Mouse (Mus musculus) spleen, adult 2 months (tissue): ENCODE data around the gene Ttc26. TPM values are rescaled to one million over a fixed set of nuclear protein-coding genes. Genes with fewer than 3 reads are reported as not detected.

Experiments used
- DNase-seq, 2 experiments: peaks; one replicate each; pipeline versions ENCODE4 v3.0.0 to v3.0.0-alpha.2; 2012 to 2021; ENCODE audit warnings: low spot score in 2 of 2, low read depth in 1 of 2
- H3K27ac ChIP-seq: fragments of 200-500 bp; 2 replicates; pipeline ENCODE4 v1.5.1; 2012; ENCODE audit warnings: low read length, inconsistent platforms; ENCODE audit not compliant: insufficient read depth
- H3K27me3 ChIP-seq: fragments of 200-500 bp; 2 replicates; pipeline ENCODE4 v1.6.1; 2012; ENCODE audit warnings: mild to moderate bottlenecking, moderate library complexity, low read length, inconsistent platforms; ENCODE audit not compliant: control insufficient read depth, insufficient read depth
- H3K36me3 ChIP-seq: fragments of 200-500 bp; 2 replicates; pipeline ENCODE4 v1.6.1; 2012; ENCODE audit warnings: mild to moderate bottlenecking, low read length, inconsistent platforms; ENCODE audit not compliant: control insufficient read depth, insufficient read depth
- H3K4me1 ChIP-seq: fragments of 200-500 bp; 2 replicates; pipeline ENCODE4 v1.6.1; 2011; ENCODE audit warnings: inconsistent platforms; ENCODE audit not compliant: control insufficient read depth, insufficient read depth, insufficient read length
- H3K4me3 ChIP-seq: fragments of 200-500 bp; 2 replicates; pipeline ENCODE4 v1.5.1; 2011; ENCODE audit warnings: mild to moderate bottlenecking, inconsistent platforms; ENCODE audit not compliant: insufficient read depth, insufficient read length; ENCODE audit errors: extremely low read depth
- CTCF ChIP-seq: fragments of 200-500 bp; IDR thresholded peaks from 2 replicates; pipeline ENCODE4 v1.5.1; 2011; ENCODE audit warnings: mild to moderate bottlenecking, inconsistent platforms; ENCODE audit not compliant: insufficient read depth, insufficient read length, insufficient replicate concordance; ENCODE audit errors: extremely low read depth
- POLR2A ChIP-seq: fragments of 200-500 bp; IDR thresholded peaks from 2 replicates; pipeline ENCODE4 v1.6.1; 2011; ENCODE audit warnings: low read depth, low read length, inconsistent platforms
- WGBS: fragments of 180-500 bp; shearing (Covaris S2); methylation state at CpG from one replicate; pipeline ENCODE4 v1.1.7; 2018; 5-methylcytosine and 5-hydroxymethylcytosine counted together
- polyA plus RNA-seq: library from polyadenylated mRNA; depleted of rRNA; stranded (reverse); fragments of >200 nt; gene quantifications from 2 replicates; pipeline ENCODE4 v1.2.3, GENCODE M21; 2012

Gene Ttc26
- polyA plus RNA-seq, 1 experiment = 0.12 TPM

DNA sequence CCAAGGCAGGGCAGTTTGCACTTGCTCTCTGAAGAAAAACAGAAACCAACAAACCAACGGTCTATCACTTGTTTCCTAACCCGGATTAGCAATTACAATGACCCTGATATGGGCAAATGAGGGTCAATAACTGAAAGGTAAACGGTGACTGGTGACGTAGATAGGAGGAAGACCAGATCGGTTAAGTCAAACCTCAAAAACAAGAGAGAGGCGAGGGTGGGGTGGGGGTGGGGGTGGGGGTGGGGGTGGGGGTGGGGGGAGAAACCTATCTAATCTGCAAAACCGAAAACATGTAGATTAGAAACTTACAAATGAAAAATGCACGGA lies 38.6 kb upstream of the Ttc26 start:
- peak overlapping the region; percentile 57; the same call in 1 of the 2 replicates for H3K4me3 ChIP-seq

DNA sequence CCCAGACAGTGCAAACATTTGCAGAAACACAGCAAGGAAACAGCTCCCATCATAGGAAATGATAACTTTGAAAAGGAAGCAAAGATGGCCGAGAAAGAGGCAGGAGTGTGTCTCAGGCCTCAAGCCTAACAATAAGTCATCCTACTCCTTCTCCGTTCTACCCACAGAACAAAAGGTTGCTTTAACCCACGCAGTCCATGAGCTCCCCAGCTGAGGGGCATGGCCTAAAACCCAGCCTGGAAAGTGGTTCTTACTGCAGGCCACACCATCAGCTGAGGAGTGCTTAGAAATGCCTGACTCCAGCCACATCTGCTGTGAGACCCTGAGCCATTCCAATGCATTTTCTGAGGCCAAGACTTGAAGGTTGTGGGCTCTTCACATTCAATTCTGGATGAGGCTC lies 37.7 kb upstream of the Ttc26 start:
- no peak for DNase-seq
- Histone ChIP-seq H3K36me3 (peaks cover 17% of the 10 kb centered on the region), H3K27ac (peak overlapping the region; percentile 78), H3K27me3 (no peaks in the 10 kb centered on the region), H3K4me1 (peaks cover 23% of the 10 kb centered on the region), H3K4me3 (no peak overlapping the region)
- WGBS = 29% methylated on average over 3 of the region's 3 CpGs
- TF ChIP-seq POLR2A (no peak), CTCF (no peak)

More for the DNA sequence above, 38.6 kb upstream of the Ttc26 start:
- 16% methylated on average over 8 of the region's 8 CpGs for WGBS
- Histone ChIP-seq H3K4me1 (peaks cover 23% of the 10 kb centered on the region; the same call in 1 of the 2 replicates), H3K36me3 (peaks cover 24% of the 10 kb centered on the region), H3K27me3 (no peaks in the 10 kb centered on the region), H3K27ac (peak overlapping the region; percentile 88)
- TF ChIP-seq CTCF (no peak), POLR2A (no peak)
- DNase-seq = no peak

DNA sequence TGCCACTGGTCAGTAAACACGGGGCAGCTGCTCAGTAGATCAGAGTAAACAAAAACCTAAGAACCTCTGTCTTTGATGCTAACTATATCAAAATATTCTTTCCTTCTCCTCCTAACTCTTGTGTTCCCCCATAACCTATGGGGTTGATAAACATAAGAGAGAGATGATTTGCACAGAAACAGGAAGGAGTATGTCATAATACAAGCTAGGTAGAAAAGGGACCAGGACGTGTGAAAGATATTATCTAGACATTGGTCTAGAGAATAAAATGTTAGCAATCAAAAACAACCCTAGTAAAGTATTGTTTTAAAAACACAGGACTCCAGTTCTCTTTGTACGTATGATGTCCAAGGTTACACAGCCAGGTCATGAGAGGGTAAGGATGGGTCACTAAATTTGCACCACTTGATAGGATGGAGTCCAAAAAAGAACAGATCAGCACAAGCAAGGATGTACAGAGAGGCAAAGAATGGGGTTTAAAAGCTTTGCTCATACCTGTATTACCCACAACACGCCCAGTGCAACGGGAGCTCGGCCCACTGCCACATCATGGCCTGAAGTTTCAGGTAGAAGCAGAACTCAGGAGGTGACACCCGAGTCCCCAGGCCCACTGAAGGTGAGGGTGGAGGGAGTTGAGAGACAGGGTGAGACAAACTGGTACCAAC lies 37.1 kb upstream of the Ttc26 start:
- H3K4me1 ChIP-seq = peaks cover 26% of the 10 kb centered on the region
- peaks cover 14% of the 10 kb centered on the region for H3K36me3 ChIP-seq
- no peaks in the 10 kb centered on the region for H3K27me3 ChIP-seq
- 62% methylated on average over 7 of the region's 7 CpGs for WGBS
- no peak for TF ChIP-seq CTCF
- no peak for TF ChIP-seq POLR2A
- H3K4me3 ChIP-seq = no peak overlapping the region
- DNase-seq = no peak
- peak overlapping the region; percentile 83 for H3K27ac ChIP-seq

DNA sequence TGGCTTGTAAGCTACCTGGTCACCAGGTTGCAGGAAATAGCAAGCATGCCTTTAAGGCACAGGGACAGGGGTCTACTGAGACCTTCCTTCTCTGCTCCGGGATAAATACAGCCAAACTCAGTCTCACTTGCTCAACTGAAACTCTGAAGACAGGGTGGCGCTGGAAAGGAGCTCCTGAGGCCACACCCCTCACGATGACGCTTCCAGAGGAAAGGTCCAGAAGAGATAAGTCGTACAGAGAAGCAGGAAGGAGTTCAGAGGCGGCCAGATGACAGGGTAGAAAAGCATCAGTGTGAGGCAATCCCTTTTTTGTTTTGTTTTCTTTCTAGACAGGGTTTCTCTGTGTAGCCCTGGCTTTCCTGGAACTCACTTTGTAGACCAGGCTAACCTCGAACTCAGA lies 35.5 kb upstream of the Ttc26 start:
- Histone ChIP-seq H3K27ac (peak overlapping the region; percentile 34), H3K27me3 (no peaks in the 10 kb centered on the region), H3K4me1 (peaks cover 35% of the 10 kb centered on the region), H3K36me3 (peaks cover 1% of the 10 kb centered on the region), H3K4me3 (no peak overlapping the region)
- WGBS = 38% methylated on average over 7 of the region's 7 CpGs
- DNase-seq = peak in 1 of 2 experiments; percentile 30
- TF ChIP-seq POLR2A = no peak
- no peak for TF ChIP-seq CTCF

DNA sequence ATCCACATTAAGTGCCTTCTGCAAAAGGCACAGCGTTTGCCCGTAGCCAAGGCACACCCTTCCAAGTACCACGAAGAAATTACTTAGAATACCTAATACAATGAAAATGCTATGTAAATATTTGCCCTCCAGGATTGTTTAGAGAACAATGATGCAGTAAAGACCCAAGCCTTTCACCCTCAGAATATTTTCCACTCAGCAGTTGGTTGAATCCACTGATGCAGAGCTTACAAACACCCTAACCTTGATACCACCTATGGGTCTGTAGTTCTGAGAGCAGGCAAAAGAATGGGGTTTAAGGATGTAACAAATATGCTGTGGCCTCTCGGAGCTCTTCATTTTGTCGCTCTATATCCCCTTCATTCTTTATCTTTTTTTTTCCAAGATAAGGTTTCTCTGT lies 33.4 kb upstream of the Ttc26 start:
- no peaks in the 10 kb centered on the region; the same call in none of the 2 replicates for H3K36me3 ChIP-seq
- H3K27ac ChIP-seq = no peak overlapping the region
- no peak for DNase-seq
- no peaks in the 10 kb centered on the region for H3K27me3 ChIP-seq
- no peak overlapping the region for H3K4me3 ChIP-seq
- TF ChIP-seq POLR2A (no peak), CTCF (no peak)
- WGBS = 74% methylated on average over 5 of the region's 5 CpGs
- peaks cover 31% of the 10 kb centered on the region for H3K4me1 ChIP-seq

DNA sequence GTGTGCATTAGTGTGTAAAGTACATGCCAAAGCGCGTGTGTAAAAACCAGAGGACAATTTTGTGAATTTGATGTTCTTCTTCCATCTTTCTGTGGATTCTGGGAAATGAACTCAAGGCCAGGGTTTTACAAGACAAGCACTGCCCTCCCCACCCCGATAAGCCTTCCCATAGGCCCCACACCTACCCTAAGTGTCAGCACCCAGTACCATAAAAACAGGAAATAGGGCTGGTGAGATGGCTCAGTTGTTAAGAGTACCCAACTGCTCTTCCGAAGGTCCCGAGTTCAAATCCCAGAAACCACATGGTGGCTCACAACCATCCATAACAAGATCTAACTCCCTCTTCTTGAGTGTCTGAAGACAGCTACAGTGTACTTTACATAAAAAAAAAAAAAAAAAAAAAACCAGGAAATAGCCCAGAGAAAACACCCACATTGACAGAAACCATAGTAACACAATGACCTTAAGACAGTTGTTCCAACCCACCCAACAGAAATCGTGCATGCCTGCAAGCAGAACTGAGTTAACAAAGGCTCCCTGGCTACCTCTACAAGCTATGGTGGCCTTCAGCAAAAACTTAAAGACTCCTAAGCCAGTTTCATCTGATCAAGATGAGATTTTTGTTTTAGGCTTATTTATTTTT lies 32.3 kb upstream of the Ttc26 start:
- no peak for TF ChIP-seq POLR2A
- TF ChIP-seq CTCF = no peak
- peaks cover 26% of the 10 kb centered on the region for H3K4me1 ChIP-seq
- 65% methylated on average over 6 of the region's 6 CpGs for WGBS
- no peaks in the 10 kb centered on the region; the same call in none of the 2 replicates for H3K36me3 ChIP-seq
- no peak for DNase-seq
- H3K27ac ChIP-seq = no peak overlapping the region
- no peak overlapping the region for H3K4me3 ChIP-seq
- H3K27me3 ChIP-seq = no peaks in the 10 kb centered on the region

DNA sequence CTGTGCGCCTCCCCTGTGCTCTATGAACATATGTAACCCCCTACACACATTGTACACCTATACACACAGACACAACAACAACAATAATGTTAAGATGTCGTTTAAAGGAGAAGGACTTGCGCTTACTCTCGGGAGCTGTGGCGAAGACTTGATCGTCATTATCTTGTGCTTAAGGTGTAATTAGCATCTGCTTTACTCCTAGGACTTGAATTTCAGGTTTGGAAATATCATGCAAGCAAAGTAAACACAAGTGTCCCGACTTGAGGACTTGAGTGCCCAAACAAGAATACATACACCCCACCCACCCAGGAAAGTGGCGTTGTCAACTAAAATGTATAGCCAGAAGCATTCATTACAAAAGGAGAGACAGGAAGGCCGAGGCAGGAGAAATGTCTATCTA lies 31.5 kb upstream of the Ttc26 start:
- TF ChIP-seq CTCF = no peak
- 69% methylated on average over 9 of the region's 9 CpGs for WGBS
- DNase-seq = no peak
- no peak overlapping the region for H3K27ac ChIP-seq
- H3K27me3 ChIP-seq = no peaks in the 10 kb centered on the region
- H3K4me1 ChIP-seq = peaks cover 24% of the 10 kb centered on the region
- H3K36me3 ChIP-seq = no peaks in the 10 kb centered on the region; the same call in none of the 2 replicates
- no peak overlapping the region for H3K4me3 ChIP-seq
